Mouse (Mus musculus): ENCODE data around the gene Chrm3. TPM values are rescaled to one million over a fixed set of nuclear protein-coding genes. Genes with fewer than 3 reads are reported as not detected.
"Not testable (repeated sequence)": the region's sequence is repeated elsewhere in the genome, so short reads cannot be mapped to it uniquely, and the experiment has no call there.

Chrm3 gene
- 10 to 100 TPM; 46.1 to 47.5 TPM for total RNA-seq (2021)
- long read RNA-seq, experiment 1, full-length matches to known transcripts, result 2 of 4 reads
- long read RNA-seq, experiment 1, partial matches to known transcripts, result 0 of 4 reads
- long read RNA-seq, experiment 1, other reads (novel, unspliced or antisense), result 2 of 4 reads
- long read RNA-seq, experiment 2, full-length matches to known transcripts, result 2 of 3 reads
- long read RNA-seq, experiment 2, partial matches to known transcripts, result 0 of 3 reads
- long read RNA-seq, experiment 2, other reads (novel, unspliced or antisense), result 1 of 3 reads

DNA sequence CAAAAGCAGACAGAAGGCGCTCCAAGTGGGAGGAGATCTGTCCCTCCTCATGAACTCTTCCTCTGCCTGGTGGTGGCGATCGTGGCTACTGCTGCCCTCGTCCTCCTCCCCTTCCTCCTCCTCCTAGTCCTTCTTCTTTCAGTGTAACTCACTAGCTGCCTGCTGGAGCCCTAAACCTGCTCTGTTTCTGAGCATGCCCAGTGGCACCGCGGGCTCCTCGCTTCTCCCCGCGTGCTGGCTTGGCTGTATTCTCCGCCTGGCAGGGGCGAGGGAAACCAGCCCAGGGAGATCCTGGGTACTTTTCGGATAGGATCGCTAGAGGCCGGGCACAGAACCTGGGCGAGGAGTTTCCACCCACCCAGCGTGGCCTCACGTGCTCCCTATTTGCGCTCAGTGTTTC lies at the start of gene Chrm3:
Chrm3 (minus strand) TSS at position 71 of the 400 bp plus-strand sequence.
- peak; percentile 54 to 74 for DNase-seq (ENCODE audit: low spot score in 2 of 2)
- intact Hi-C loops (cut with DNase I), result loop anchor here (5.0 kb wide), 1 partner anchor 123 kb away; no protein-coding TSS in a partner anchor

DNA sequence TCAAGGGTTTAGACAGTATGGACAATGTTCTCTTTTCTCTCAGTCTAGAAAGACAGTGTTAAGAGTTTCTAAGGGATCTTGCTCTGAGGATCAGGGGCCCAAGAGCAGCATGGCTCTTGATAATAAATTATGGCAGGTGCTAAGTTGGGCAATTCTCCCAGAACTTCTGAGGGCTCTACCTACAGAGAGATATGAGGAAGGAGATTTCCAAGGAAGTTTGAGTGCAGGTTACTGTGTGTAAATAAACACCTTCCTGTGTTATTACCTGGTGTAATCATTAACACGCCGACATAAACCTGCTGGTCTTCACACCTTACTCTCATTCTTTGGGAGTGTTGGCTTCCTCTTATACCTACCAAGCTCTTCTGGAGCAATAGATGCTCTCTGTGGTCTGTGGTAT lies 33.7 kb upstream of the Chrm3 start:
- DNase-seq (ENCODE audit: low spot score in 2 of 2), result no peak
- intact Hi-C loops (cut with DNase I), result no loop called here

- intact Hi-C loops (cut with DNase I); DNase-seq (ENCODE audit: low spot score in 2 of 2): not testable (repeated sequence)
Observed at GRCm38 (mm10) chr13:10375487-10375886, 14.8 kb upstream of the Chrm3 start.

DNA sequence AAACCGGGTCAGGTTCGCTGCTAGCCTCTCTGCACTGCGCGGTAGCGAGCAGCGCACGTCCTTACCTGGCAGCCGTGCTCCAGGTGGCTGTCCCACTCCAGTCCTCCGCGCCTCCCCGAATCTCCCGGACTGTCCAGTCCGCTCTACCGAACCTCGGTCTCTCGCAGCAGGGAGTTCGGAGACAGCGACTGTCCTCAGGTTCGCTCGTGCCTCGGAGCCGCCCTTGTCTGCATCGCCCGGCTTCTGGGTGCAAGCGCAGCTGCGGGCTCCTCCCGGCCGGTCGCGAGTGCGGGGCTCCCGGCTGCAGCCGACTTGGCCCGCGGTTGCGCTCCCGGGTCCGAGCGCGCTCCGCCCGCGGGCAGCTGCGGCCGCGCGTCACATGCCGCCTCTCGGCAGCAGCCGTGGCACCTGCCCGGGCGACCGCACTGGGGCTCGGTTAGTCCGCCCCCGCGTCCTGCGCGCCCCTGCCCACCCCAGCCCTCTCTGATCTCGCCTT lies 400 bp downstream of the Chrm3 start:
- intact Hi-C loops (cut with DNase I), result loop anchor here (5.0 kb wide), 1 partner anchor 123 kb away; no protein-coding TSS in a partner anchor
- DNase-seq (ENCODE audit: low spot score in 2 of 2), result peak; percentile 6 to 26

GRCm38 (mm10) chr13:10359516-10360198 lies 990 bp downstream of the Chrm3 start:
- DNase-seq (ENCODE audit: low spot score in 2 of 2), result peak in 1 of 2 experiments; percentile 10
- intact Hi-C loops (cut with DNase I), result loop anchor here (5.0 to 10.0 kb wide), 3 partner anchors 122 to 475 kb away; no protein-coding TSS in a partner anchor

DNA sequence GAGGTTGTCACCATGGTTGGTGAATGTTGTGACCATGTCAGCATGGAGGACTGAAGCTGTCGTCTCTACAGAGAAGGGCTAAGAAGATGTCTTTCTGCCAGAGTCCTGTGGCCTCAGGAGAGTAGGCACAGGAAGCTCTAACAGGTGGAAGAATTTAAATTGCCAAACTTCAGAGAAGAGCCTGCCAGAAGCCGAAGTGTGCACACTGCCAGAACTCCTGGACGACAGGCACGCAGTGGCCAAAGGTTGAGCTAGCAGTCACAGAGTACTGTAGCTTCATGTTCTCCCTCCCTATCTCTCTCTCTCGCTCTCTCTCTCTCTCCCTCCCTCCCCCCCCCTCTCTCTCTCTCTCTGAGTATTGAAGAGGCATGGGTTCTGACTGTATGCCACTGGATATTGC lies 4.9 kb downstream of the Chrm3 start:
- no peak for DNase-seq (ENCODE audit: low spot score in 2 of 2)
- intact Hi-C loops (cut with DNase I), result loop anchor here (10.0 kb wide), 2 partner anchors 281 to 471 kb away; no protein-coding TSS in a partner anchor

- no peak for DNase-seq (ENCODE audit: low spot score in 2 of 2)
- intact Hi-C loops (cut with DNase I), result loop anchor here (10.0 kb wide), 2 partner anchors 280 to 470 kb away; no protein-coding TSS in a partner anchor
Observed at GRCm38 (mm10) chr13:10354885-10355575, 5.6 kb downstream of the Chrm3 start.

GRCm38 (mm10) chr13:10352141-10352540 lies 8.5 kb downstream of the Chrm3 start:
- intact Hi-C loops (cut with DNase I), result loop anchor here (10.0 kb wide), 2 partner anchors 277 to 467 kb away; no protein-coding TSS in a partner anchor
- no peak for DNase-seq (ENCODE audit: low spot score in 2 of 2)

DNA sequence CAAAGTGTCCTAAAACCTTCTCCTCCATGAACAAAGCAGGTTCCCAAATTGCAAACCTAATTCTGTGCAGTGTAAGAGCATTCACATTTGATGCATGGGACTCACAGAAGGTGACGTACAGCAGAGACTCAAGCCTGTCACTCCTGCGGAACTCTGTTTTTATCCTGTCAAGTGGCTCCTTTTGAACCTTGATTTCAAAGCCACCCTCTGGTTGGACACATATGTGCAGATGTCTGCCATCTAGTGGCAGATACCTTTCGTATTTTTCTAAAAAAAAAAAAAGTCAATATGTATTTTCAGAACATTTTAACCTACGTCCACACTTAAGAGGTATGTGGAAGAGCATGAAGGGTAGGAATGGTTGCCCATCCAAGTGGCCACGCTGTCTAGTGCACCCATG lies 16.3 kb downstream of the Chrm3 start:
- no peak for DNase-seq (ENCODE audit: low spot score in 2 of 2)
- intact Hi-C loops (cut with DNase I), result no loop called here

GRCm38 (mm10) chr13:10335558-10335957 lies 25.1 kb downstream of the Chrm3 start:
- intact Hi-C loops (cut with DNase I), result no loop called here
- DNase-seq (ENCODE audit: low spot score in 2 of 2), result no peak

DNA sequence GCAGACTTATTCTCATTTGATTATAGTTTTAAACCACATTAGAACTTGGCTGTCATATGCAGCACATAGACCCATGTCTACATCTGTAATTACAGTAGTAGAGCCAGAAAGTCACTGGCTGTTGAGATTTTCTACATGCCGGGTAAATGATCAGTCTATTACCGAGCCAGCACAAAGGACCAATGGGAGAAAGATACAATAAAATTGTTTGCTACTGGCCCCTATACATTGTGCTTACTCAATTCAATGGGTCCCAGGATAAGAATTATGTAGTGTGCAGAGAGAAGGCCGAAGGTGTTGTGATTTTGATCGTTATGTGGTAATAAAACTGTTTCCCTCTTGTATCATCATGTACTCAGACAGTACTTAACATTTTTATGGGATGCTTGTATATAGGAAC lies 27.9 kb downstream of the Chrm3 start:
- no peak for DNase-seq (ENCODE audit: low spot score in 2 of 2)
- intact Hi-C loops (cut with DNase I), result no loop called here

- intact Hi-C loops (cut with DNase I), result no loop called here
- DNase-seq (ENCODE audit: low spot score in 2 of 2), result no peak
Observed at GRCm38 (mm10) chr13:10309811-10310210, 50.8 kb downstream of the Chrm3 start.

DNA sequence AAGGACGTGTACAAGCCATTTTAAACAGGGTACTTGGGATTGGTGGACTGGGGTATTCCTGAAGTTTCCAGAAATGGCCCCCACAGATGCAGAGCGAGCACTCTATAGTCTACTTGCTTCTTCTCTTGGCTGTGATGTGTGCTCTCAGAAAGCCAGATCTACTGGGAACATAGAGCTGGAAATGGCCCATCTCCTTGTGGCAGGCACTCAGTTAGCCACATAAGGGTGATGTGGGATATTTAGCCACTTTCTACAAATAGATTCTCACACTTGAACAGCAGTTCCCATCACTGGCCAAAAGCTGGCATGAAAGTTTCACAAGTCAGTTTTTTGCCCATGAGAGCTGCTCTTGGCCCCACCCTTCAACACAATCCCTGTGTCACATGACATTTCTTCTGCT lies 65.5 kb downstream of the Chrm3 start:
- intact Hi-C loops (cut with DNase I), result no loop called here
- no peak for DNase-seq (ENCODE audit: low spot score in 2 of 2)

DNA sequence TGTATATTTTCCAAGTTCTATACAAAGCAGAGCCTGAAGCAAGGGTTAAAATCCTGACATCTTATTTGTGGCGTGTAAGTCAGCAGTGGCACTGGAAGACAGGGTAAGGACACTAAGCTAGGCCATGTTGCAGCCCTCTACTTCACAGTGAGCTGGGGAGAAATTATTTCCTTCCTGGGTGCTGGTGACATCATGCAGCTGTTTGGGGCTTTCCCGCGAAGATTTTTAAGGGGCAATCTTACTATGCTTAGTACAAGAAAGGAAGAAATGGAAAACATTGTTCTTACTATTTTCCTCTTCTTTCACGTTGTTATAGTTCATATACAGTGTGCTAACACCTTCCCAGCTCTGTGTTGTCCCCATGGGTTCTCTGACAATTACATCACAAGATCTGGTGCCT lies 76.3 kb downstream of the Chrm3 start:
- DNase-seq (ENCODE audit: low spot score in 2 of 2), result no peak
- intact Hi-C loops (cut with DNase I), result no loop called here

GRCm38 (mm10) chr13:10274907-10275306 lies 85.7 kb downstream of the Chrm3 start:
- intact Hi-C loops (cut with DNase I), result no loop called here
- DNase-seq (ENCODE audit: low spot score in 2 of 2), result no peak

DNA sequence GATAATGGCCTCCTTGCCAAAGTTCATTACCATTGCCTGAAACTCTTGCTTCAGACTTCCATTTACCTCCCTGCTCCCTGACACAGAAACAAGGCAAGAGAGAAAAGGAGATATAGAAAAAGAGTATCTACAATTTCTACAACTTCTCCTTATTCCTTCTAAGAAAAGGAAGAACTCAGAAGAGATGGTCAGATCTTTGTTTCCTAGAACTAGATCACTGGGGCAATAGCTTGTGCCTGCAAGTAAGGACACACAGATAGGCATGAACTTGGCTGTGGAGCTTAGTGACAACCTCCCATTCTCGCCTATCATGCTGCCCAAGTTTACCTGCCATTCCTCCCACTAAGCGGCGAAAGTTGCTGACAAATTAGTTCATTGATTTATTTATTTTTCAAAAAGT lies 96.9 kb downstream of the Chrm3 start:
- DNase-seq (ENCODE audit: low spot score in 2 of 2), result no peak
- intact Hi-C loops (cut with DNase I), result no loop called here

DNA sequence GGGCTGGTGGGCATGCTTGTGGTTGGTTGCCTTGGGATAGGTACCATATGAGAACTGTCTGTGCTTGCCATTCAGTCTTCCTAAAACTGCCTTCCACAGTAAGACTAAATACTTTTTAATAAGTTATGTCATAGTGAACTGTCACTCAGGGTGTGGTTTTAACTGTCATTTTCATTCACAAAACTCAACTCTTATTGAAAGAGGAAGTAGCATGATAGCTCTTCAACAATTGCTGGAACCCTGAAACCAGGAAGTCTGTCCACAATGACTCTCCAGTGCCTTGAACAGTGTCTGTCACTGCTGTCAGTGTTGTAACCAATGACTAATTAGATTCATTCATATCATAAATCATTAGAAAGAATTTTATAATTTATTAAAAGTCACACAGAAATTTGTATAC lies 107.6 kb downstream of the Chrm3 start:
- intact Hi-C loops (cut with DNase I), result no loop called here
- no peak for DNase-seq (ENCODE audit: low spot score in 2 of 2)

DNA sequence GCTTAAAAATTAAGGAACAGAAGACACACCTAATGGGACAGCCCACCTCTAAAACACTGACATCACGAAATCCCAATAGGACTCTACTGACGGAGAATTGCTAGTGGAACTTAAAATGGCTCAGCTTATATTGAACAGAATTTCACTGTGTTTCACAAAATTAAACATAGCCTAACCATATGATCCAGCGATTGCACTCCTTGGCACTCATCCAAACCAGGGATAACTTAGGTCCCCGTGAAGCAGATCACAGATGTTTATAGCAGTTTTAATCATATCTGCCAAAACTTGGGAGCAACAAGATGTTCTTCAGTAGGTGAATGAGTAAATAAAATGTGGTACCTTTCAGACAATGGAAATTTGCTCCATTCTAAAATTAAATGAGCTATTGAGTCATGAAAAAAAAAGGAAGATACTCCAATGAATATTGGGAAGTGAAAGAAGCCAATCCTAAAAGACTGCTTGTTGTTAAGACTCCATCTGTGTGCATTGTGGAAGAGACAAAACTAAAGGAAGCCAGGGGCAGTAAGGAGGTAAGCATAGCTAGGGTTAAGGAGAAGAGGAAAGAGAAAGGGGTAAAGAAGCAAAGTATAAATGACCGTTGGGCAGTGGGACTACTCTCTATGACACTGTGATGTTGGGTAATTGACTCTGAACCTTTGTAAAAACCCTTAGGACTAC lies 109.0 kb downstream of the Chrm3 start:
- peak in 1 of 2 experiments; percentile 12 for DNase-seq (ENCODE audit: low spot score in 2 of 2)
- intact Hi-C loops (cut with DNase I), result no loop called here

- DNase-seq (ENCODE audit: low spot score in 2 of 2), result no peak
- intact Hi-C loops (cut with DNase I), result no loop called here
Observed at GRCm38 (mm10) chr13:10244243-10244998, 116.2 kb downstream of the Chrm3 start.
